Mouse (Mus musculus): Measurements from ENCODE around the gene Bdkrb1.

Bdkrb1 gene

GRCm38 (mm10) chr12:105599098-105599497 is 3.8 kb upstream of the Bdkrb1 start:
- no peak for DNase-seq

- DNase-seq: no peak
Measured at GRCm38 (mm10) chr12:105601586-105601985, 1.3 kb upstream of the Bdkrb1 start.

GRCm38 (mm10) chr12:105603904-105604303 is 1.0 kb downstream of the Bdkrb1 start:
- no peak for DNase-seq

GRCm38 (mm10) chr12:105605212-105605611 is 2.3 kb downstream of the Bdkrb1 start:
- DNase-seq: no peak

GRCm38 (mm10) chr12:105606881-105607280 is 4.0 kb downstream of the Bdkrb1 start:
- no peak for DNase-seq

GRCm38 (mm10) chr12:105611045-105611444 is 8.2 kb downstream of the Bdkrb1 start:
- DNase-seq: no peak

- DNase-seq: peak; percentile 31
Measured at GRCm38 (mm10) chr12:105611748-105612147, 8.9 kb downstream of the Bdkrb1 start.

GRCm38 (mm10) chr12:105613559-105613958 is 10.7 kb downstream of the Bdkrb1 start:
- DNase-seq: no peak

GRCm38 (mm10) chr12:105622048-105622447 is 19.2 kb downstream of the Bdkrb1 start:
- DNase-seq: no peak

- DNase-seq: no peak
Measured at GRCm38 (mm10) chr12:105622981-105623539, 20.2 kb downstream of the Bdkrb1 start.

GRCm38 (mm10) chr12:105625798-105626197 is 22.9 kb downstream of the Bdkrb1 start:
- no peak for DNase-seq

GRCm38 (mm10) chr12:105634374-105635067 is 31.6 kb downstream of the Bdkrb1 start:
- no peak for DNase-seq

GRCm38 (mm10) chr12:105636551-105636950 is 33.7 kb downstream of the Bdkrb1 start:
- DNase-seq: peak; percentile 3

GRCm38 (mm10) chr12:105637554-105637953 is 34.7 kb downstream of the Bdkrb1 start:
- no peak for DNase-seq

- DNase-seq: no peak
Measured at GRCm38 (mm10) chr12:105642770-105643321, 40.0 kb downstream of the Bdkrb1 start.
